Mouse (Mus musculus) urinary bladder, adult 2 months (tissue): ENCODE results near the gene Pigp. TPM values are rescaled to one million over a fixed set of nuclear protein-coding genes. Genes with fewer than 3 reads are reported as not detected.
"Not testable (repeated sequence)": the region's sequence is repeated elsewhere in the genome, so short reads cannot be mapped to it uniquely, and the experiment has no call there.

Source experiments
- DNase-seq: peaks from one replicate; pipeline ENCODE4 v3.0.0; 2022; ENCODE audit warnings: low spot score
- polyA plus RNA-seq: library from polyadenylated mRNA; depleted of rRNA; stranded (reverse); fragments of >200 nt; gene quantifications from 2 replicates; pipeline ENCODE4 v1.2.3, GENCODE M21; 2012

Pigp gene
- polyA plus RNA-seq, 1 experiment, result 102 TPM

- DNase-seq, result no peak
Measured at GRCm38 (mm10) chr16:94358091-94358490, 13.6 kb downstream of the Pigp start.

GRCm38 (mm10) chr16:94356776-94357494, 14.7 kb downstream of the Pigp start:
- no peak for DNase-seq

- no peak for DNase-seq
Measured at GRCm38 (mm10) chr16:94356046-94356445, 15.6 kb downstream of the Pigp start.

GRCm38 (mm10) chr16:94354450-94354849, 17.2 kb downstream of the Pigp start:
- no peak for DNase-seq

- DNase-seq, result no peak
Measured at GRCm38 (mm10) chr16:94350287-94350677, 21.4 kb downstream of the Pigp start.

- DNase-seq, result no peak
Measured at GRCm38 (mm10) chr16:94349588-94350286, 21.9 kb downstream of the Pigp start.

- DNase-seq, result no peak
Measured at GRCm38 (mm10) chr16:94348779-94349178, 22.9 kb downstream of the Pigp start.

GRCm38 (mm10) chr16:94347080-94347731, 24.4 kb downstream of the Pigp start:
- no peak for DNase-seq

GRCm38 (mm10) chr16:94345733-94346132, 25.9 kb downstream of the Pigp start:
- DNase-seq, result no peak

GRCm38 (mm10) chr16:94339164-94340160, 32.2 kb downstream of the Pigp start:
- DNase-seq, result not testable (repeated sequence)

GRCm38 (mm10) chr16:94335656-94336055, 36.0 kb downstream of the Pigp start:
- DNase-seq, result no peak

- DNase-seq, result peak; percentile 58
Measured at GRCm38 (mm10) chr16:94331886-94332252, 39.8 kb downstream of the Pigp start.

GRCm38 (mm10) chr16:94331233-94331885, 40.3 kb downstream of the Pigp start:
- no peak for DNase-seq

- no peak for DNase-seq
Measured at GRCm38 (mm10) chr16:94330429-94330828, 41.2 kb downstream of the Pigp start.

GRCm38 (mm10) chr16:94328881-94329867, 42.5 kb downstream of the Pigp start:
- DNase-seq, result no peak

GRCm38 (mm10) chr16:94327781-94328711, 43.6 kb downstream of the Pigp start, which contains the start of gene Ripply3:
TSS of gene Ripply3 (plus strand) at chr16:94328420.
- DNase-seq, result peak; percentile 37

- DNase-seq, result no peak
Measured at GRCm38 (mm10) chr16:94326008-94326407, 45.6 kb downstream of the Pigp start.

- DNase-seq, result no peak
Measured at GRCm38 (mm10) chr16:94323681-94324080, 48.0 kb downstream of the Pigp start.

- no peak for DNase-seq
Measured at GRCm38 (mm10) chr16:94320223-94320622, 51.4 kb downstream of the Pigp start.
